Mouse (Mus musculus) adrenal gland, adult 2 months (tissue): ENCODE results near the gene Cdh23. TPM values are rescaled to one million over a fixed set of nuclear protein-coding genes. Genes with fewer than 3 reads are reported as not detected.
"Not testable (repeated sequence)": the region's sequence is repeated elsewhere in the genome, so short reads cannot be mapped to it uniquely, and the experiment has no call there.

Experiments
- DNase-seq: peaks from one replicate; pipeline ENCODE4 v3.0.0; 2021
- long read RNA-seq: library from polyadenylated mRNA; stranded (forward); transcript quantifications from one replicate; pipeline ENCODE4 v2.0.0, GENCODE M21; 2021
- polyA plus RNA-seq: library from polyadenylated mRNA; depleted of rRNA; stranded (reverse); fragments of >200 nt; gene quantifications from 2 replicates; pipeline ENCODE4 v1.2.3, GENCODE M21; 2012; rRNA removed
- total RNA-seq, 2 experiments: library from RNA; stranded (reverse); gene quantifications; 2 replicates each; pipeline ENCODE4 v1.2.3; 2021

Gene Cdh23
- total RNA-seq (1 to 10 TPM in 1 of 2 experiments, under 1 TPM in 1; 0.90 to 1.1 TPM), polyA plus RNA-seq (1.4 and 2.1 TPM in 2 replicates)
- long read RNA-seq, partial matches to known transcripts: 0 of 1 reads
- long read RNA-seq, other reads (novel, unspliced or antisense): 1 of 1 reads

DNA sequence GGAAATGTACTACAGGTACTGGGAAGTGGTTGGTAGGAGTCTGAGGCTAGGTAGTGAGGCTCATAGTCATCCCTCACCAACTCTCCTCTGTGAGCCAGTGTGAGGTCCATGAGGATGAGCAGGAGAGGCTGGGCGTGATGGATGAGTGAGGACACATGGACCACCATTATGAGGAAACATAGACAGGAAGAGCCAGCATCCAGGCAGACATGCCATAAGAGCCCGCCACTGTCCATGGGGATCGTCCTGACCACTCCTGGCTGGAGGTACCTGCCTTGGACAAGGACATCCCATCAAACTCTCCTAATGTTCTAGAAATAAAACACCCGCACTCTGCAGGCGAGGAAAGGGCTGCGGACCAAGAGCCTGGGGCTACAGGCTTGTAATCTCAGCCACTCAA is at the start of gene Cdh23:
TSS of gene Cdh23 (minus strand) at position 101 of the 400 bp plus-strand sequence.
- DNase-seq: no peak

DNA sequence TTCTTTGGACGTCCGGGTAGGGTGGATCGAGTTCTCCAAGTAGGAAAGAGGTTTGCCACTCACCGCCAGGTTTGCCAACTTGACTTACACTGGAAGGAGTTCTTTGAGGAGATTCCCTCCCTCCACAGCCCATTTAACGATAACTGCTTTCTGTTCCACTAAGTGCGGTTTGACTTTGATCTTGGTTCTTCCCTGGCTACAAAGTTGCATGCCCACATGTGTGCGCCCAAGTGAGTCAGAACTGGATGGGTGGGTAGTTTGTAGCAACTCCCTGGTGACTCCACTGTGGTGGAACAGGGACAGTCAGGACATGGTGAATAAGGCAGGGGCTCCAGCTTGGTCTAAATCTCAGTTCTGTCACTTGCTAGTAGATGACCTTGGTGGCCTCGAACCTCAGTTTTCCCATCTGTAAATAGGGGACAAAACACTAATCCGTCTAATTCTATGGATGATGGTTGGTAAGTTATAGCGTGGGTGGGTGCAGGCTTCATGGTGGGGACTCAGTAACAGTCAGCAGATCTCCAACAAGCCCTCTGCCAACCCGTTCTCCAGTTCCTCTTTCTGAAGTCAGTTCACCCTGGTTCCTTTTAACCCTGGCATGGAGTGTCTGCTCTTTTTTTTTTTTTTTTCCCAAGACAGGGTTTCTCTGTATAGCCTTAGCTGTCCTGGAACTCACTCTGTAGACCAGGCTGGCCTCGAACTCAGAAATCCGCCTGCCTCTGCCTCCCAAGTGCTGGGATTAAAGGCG is 48.4 kb upstream of the Cdh23 start:
- DNase-seq: no peak

DNA sequence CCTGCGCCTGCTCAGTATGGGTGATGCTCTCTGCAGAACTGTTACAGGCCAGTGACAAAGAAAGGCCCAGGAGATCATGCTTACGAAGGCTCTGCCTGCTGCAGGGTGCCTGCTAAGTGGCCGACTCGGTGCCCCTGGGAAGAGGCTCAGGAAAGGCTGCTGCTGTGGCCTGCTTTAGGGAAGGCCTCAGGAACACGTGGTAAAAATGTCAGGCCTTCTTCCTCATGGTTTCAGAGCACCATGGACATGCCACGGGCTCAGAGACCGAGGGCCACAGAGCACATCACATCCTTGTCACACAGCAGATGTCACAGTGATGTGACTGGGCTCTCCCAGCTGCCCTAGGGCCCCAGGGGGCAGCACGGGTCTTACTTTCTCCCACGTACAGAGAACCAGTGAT is 47.4 kb upstream of the Cdh23 start:
- DNase-seq: no peak

DNA sequence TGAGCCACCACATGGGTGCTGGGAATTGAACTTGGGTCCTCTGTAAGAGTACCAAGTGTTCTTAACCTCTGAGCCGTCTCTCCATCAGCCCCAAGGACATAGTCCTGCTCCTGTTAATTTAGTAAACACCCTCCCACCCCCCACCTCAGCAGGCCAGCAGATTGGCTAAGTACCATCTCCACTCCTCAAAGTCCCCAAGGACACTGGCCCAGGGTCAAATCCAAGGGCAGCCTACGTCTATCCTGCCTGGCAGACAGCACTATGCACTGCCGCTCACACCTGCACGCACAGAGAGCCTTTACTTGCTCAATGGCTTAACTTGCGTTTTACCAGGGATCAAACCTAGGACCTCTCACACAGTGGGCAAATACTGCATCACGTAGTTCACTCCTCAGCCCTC is 46.7 kb upstream of the Cdh23 start:
- peak; percentile 53 for DNase-seq

DNA sequence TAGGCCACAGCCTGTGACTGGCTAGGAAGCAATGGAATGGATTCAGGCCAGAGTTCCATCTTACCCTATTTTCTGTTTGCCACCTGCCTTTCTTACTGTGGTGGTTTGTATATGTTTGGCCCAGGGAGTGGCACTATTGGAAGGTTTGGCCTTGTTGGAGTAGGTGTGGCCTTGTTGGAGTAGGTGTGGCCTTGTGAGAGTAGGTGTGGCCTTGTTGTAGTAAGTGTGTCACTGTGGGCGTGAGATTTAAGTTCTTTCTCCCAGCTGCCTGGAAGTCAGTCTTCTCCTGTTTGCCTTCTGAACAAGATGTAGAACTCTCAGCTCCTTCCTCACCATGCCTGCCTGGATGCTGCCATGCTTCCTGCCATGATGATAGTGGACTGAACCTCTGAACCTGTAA is 46.0 kb upstream of the Cdh23 start:
- not testable (repeated sequence) for DNase-seq

GRCm38 (mm10) chr10:60741435-60741834 is 45.1 kb upstream of the Cdh23 start:
- DNase-seq: no peak

- DNase-seq: no peak
These were observed 43.5 kb upstream of the Cdh23 start for GRCm38 (mm10) chr10:60739619-60740363.

DNA sequence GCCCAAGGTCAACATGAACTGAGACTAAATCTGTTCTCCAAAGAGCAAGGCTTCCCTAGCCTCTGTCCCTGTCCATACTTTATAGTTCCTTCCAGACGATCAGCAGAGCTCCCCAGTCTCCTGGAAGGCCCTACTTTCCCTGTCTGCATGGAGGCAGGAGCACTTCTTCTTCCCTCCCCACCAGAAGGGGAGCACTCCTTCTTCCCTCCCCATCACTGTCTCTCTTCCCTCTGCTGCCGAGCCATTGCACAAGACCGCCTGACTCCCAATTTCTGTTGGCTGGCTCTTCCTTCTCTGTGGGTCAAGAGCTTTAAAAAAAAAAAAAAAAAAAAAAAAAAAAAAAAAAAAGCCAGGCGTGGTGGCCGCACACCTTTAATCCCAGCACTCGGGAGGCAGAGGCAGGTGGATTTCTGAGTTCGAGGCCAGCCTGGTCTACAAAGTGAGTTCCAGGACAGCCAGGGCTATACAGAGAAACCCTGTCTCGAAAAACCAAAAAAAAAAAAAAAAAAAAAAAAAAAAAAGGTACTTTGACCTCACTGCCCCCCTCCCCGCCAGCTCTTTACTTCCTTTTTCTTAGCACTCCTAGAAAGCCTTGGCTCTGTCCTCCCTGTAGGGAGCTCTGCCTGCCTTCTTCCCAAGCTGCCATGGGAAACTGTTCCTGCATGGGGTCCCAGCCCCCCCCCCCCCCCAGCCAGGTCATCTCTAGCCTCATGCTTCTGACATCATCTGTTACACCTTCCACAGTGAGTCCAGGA is 41.8 kb upstream of the Cdh23 start:
- peak; percentile 36 for DNase-seq

DNA sequence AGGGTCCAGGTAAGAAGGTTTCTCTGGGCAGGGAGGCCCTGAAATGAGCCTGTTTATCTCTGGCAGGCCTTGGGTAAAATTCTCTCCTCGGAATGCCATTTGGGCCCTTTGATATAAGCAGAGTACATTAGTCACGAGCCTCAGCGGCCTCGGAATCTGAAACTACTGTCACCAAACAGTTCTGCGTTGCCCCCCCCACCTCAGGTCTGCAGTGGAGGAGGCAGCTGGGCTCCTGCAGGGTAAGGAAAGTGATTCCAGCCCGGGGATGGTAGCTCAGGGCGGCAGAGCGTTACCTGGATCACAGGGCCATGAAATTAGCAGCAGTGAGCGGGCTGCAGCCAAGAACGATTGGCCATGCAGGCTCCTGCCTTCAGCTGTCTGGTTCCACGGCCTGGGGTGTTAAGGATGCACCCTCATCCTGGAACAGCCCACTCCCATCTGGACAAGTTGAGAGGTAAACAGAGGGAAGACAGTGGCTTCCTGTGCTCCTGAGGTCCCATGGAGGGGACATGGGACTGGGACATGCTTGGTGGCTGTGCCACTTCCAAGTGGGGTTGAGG is 41.0 kb upstream of the Cdh23 start:
- peak; percentile 82 for DNase-seq

DNA sequence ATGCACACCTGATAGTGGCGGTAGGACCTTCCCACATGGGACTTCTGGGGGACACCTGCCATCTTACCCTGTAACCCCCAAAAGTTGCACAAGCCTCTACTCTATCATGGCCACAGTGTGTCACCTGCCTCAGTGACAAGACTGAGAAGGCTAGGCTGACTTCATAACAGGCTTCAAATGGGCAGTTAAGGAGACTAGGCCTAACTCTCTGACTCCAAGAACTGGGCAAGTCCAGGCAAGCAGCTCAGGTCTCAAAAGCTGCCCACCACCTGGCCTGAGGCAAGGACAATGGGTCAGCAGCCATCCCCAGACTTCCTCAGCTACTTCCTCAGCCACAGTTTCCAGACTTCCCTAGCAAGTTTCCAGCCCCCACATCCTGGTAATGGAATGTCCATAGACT is 39.4 kb upstream of the Cdh23 start:
- no peak for DNase-seq

DNA sequence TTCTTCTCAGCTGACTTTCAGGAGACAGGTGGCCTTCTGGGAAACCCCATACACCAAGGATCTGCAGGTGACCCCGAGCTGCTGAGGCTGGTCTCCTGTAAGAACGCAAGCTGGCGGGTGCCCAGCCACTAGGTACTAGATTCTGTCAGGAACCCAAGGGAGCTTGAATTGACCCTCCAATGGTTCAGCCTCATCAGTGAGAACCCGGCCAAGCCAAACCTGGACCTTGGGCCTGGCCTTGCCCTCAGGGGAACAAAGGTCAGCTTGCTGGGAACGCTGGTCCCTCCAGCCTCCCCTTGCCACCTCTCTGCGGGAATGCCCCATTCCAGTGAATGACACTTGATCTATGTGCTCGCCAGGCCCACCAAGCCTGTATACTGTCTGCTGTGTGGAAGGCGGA is 37.2 kb upstream of the Cdh23 start:
- DNase-seq: peak; percentile 37

GRCm38 (mm10) chr10:60732397-60732861 is 36.1 kb upstream of the Cdh23 start:
- DNase-seq: peak; percentile 79

GRCm38 (mm10) chr10:60731742-60732141 is 35.5 kb upstream of the Cdh23 start:
- no peak for DNase-seq

- DNase-seq: no peak
These were observed 31.0 kb upstream of the Cdh23 start for GRCm38 (mm10) chr10:60727301-60727700.

- no peak for DNase-seq
These were observed 30.6 kb upstream of the Cdh23 start for GRCm38 (mm10) chr10:60726896-60727295.

DNA sequence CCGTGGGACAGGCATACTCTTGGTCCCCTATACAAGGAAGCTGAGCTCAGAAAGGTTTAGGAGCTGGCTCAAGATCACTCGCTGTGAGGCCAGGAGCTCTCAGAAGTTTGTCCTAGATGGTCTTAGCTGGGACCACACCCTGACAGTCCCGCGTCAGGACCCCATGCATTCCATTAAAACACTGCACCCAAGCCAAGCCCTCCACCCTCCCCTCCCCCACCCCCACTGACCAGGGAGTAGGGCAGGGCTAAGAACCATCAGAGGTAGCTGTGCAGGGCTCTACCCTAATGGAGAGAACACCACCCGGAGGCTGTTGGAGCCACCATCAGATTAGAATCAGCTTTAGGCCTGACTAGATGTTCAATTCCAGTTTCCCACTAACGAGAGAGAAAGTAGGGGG is 28.2 kb upstream of the Cdh23 start:
- no peak for DNase-seq

- no peak for DNase-seq
These were observed 27.1 kb upstream of the Cdh23 start for GRCm38 (mm10) chr10:60723345-60723744.

GRCm38 (mm10) chr10:60721640-60722039 is 25.4 kb upstream of the Cdh23 start:
- no peak for DNase-seq

GRCm38 (mm10) chr10:60720461-60720860 is 24.2 kb upstream of the Cdh23 start:
- DNase-seq: no peak

DNA sequence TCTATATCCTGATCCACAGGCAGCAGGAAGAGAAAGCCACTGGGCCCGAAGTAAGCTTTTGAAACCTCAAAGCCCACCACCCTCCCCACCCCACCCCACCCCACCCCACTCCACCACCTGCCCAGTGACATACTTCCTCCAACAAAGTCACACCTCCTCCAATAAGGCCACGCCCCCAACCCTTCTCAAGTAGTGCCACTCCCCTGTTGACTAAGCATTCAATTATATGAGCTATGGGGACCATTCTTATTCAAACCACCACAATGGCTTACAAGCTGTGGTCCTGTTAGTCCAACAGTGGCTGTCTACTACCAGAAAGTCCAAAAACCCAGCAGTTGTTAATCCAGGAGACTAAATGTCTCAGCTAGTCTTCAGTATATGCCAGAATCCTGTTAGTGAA is 22.2 kb upstream of the Cdh23 start:
- no peak for DNase-seq

DNA sequence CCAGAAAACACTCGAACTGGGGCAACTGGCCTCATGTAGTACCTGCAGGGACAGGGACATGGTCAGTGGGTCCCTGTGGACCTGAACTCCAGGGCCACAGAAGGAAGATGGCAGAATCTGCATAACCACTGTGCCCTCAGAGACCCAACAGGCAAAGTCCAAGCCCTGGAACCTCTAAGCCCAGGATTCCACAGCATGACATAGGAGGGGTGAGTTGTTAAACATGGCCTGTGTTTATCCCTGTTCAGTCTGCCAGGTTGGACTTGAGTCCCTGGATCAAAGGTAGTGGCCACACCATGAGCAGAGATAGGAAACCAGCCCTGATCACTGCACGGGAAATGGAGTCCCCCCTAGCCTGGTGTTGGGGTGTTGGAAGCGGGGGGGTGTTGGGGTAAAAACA is 20.2 kb upstream of the Cdh23 start:
- no peak for DNase-seq

- DNase-seq: not testable (repeated sequence)
These were observed 16.0 kb upstream of the Cdh23 start for GRCm38 (mm10) chr10:60712299-60712698.
